Mouse (Mus musculus) heart, embryonic 16.5 days (tissue): ENCODE measurements around the gene Hmgn1. TPM values are rescaled to one million over a fixed set of nuclear protein-coding genes. Genes with fewer than 3 reads are reported as not detected.
"Not testable (repeated sequence)": the region's sequence is repeated elsewhere in the genome, so short reads cannot be mapped to it uniquely, and the experiment has no call there.

ENCODE experiments used
- ATAC-seq: fragments of 200-750 bp; cut with Nextera tagmentation; replicated peaks from 2 replicates; pipeline ENCODE4 v1.8.0; 2017; ENCODE audit warnings: moderate number of reproducible peaks; ENCODE audit not compliant: insufficient read depth, low FRiP score; ENCODE audit errors: extremely low read depth
- H3K27ac ChIP-seq: fragments of 300-500 bp; sonication (generic); 2 replicates; pipeline ENCODE4 v1.5.1; 2014; ENCODE audit warnings: mild to moderate bottlenecking, low read length, control low read depth, moderate library complexity
- H3K27me3 ChIP-seq: fragments of 300-500 bp; sonication (generic); 2 replicates; pipeline ENCODE4 v1.6.1; 2014; ENCODE audit warnings: low read length, mixed read lengths; ENCODE audit not compliant: control insufficient read depth, insufficient read depth
- H3K36me3 ChIP-seq: fragments of 300-500 bp; sonication (generic); 2 replicates; pipeline ENCODE4 v1.6.1; 2014; ENCODE audit not compliant: control insufficient read depth, insufficient read depth
- H3K4me1 ChIP-seq: fragments of 300-500 bp; sonication (generic); 2 replicates; pipeline ENCODE4 v1.6.1; 2014; ENCODE audit warnings: low read length, mixed read lengths; ENCODE audit not compliant: control insufficient read depth, insufficient read depth
- H3K4me2 ChIP-seq: fragments of 300-500 bp; sonication (generic); 2 replicates; pipeline ENCODE4 v1.6.1; 2014; ENCODE audit warnings: low read depth, mild to moderate bottlenecking, control low read depth, low read length
- H3K4me3 ChIP-seq: fragments of 300-500 bp; sonication (generic); 2 replicates; pipeline ENCODE4 v1.5.1; 2014; ENCODE audit warnings: mild to moderate bottlenecking, control low read depth, low read length
- H3K9ac ChIP-seq: fragments of 300-500 bp; sonication (generic); 2 replicates; pipeline ENCODE4 v1.6.1; 2014; ENCODE audit warnings: low read length, control low read depth
- H3K9me3 ChIP-seq: fragments of 300-500 bp; sonication (generic); replicated peaks from 2 replicates; pipeline ENCODE4 v1.6.1; 2016; ENCODE audit warnings: low read length; ENCODE audit not compliant: control insufficient read depth
- WGBS: fragments of 180-500 bp; shearing (Covaris S2); extraction: QIAGEN DNeasy Blood & Tissue Kit; methylation state at CpG from one replicate; pipeline ENCODE4 v1.1.7; 2014; 5-methylcytosine and 5-hydroxymethylcytosine counted together
- polyA plus RNA-seq: library from polyadenylated mRNA; unstranded; fragments of >200 nt; fragmentation: Nextera tagmentation; extraction: Ambion mirVana; gene quantifications from 2 replicates; pipeline ENCODE4 v1.2.1, GENCODE M21; 2015

Hmgn1 gene
- polyA plus RNA-seq, 1 experiment from 2014 or later, result 264 TPM

DNA sequence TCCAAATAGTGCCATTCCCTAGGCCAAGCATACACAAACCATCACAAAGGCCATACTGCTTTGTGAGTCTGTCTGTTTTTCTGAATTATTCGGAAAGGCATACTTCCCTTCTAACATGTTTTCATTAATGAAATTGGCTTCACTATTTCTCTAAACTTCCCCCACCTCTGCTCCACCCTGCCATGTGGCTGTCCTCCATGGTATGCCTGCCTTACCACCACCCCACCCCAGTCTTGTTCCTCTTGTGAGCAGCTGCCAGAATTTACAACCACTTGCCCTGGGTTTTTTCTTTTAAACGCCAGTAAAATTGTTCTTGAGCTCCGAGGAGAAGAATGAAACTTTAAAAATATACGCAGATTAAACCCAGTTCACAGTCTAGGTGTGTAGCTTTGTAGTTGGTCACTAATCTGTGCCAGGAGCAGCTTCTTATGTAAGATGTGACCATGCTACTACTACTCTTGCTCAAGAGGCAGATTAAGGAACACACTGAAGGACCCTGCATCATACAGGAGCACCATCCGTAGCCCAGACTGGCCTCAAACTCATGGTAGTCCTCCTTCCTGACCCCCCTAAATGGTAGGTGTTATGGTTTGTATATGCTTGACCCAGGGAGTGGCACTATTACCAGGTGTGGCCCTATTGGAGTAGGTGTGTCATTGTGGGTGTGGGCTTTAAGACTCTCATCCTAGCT, 16.7 kb downstream of the Hmgn1 start:
- H3K36me3 ChIP-seq, result no peaks in the 10 kb centered on the region
- no peaks in the 10 kb centered on the region for H3K27me3 ChIP-seq
- H3K4me3 ChIP-seq, result no peak overlapping the region
- H3K4me1 ChIP-seq, result peaks cover 2% of the 10 kb centered on the region; the same call in 1 of the 2 replicates
- H3K4me2 ChIP-seq, result no peak overlapping the region
- 75% methylated on average over 5 of the region's 5 CpGs for WGBS
- no peak overlapping the region for H3K9ac ChIP-seq
- H3K9me3 ChIP-seq, result no peaks in the 10 kb centered on the region
- no peak for ATAC-seq
- no peak overlapping the region for H3K27ac ChIP-seq

DNA sequence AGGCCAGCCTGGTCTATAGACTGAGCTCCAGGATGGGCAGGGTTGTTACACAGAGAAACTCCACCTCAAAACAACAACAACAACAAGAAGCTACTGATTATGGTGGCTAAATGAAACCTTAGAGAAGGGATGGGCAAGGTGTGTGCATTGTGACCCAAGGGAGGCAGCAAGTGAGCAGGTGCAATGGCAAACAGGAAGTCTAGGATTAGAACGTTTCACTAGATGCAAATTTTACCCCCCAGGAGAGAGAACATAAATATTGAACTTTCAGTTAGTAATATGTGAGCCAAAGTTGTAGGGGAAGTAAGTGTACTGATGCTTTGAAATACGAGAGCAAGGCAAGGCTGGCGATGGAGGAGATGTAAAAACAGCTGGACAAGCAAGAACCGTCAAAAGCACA, 17.9 kb downstream of the Hmgn1 start:
- WGBS, result 55% methylated on average over 4 of the region's 4 CpGs
- H3K27me3 ChIP-seq, result no peaks in the 10 kb centered on the region
- ATAC-seq, result no peak

DNA sequence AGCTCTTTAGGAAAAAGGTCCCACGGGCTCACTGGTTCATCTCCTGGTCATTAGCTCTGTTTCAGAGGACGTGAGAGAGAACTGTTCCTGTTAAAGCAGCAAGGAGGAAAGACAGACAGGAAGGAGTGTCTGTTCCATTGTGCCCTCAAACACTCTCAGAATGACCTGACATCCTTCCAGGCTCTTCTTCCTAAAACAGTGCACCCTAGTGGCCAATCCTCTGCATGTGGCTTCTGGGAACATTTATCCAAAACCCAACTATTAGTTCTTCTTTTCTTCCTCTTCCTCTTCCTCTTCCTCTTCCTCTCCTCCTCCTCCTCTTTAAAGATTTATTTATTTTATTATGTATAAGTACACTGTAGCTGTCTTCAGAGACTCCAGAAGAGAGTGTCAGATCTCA, 24.5 kb downstream of the Hmgn1 start:
- ATAC-seq, result no peak
- WGBS, result 47% methylated on average over 2 of the region's 2 CpGs
- H3K4me1 ChIP-seq, result 0 out of 2 replicates have a peak, but pooled peaks cover 2% of the 10 kb centered on the region
- no peak overlapping the region for H3K9ac ChIP-seq
- H3K27ac ChIP-seq, result no peak overlapping the region
- no peaks in the 10 kb centered on the region for H3K36me3 ChIP-seq
- H3K4me2 ChIP-seq, result no peak overlapping the region
- no peaks in the 10 kb centered on the region for H3K9me3 ChIP-seq
- no peaks in the 10 kb centered on the region for H3K27me3 ChIP-seq
- H3K4me3 ChIP-seq, result no peak overlapping the region

More for the DNA sequence above, 17.9 kb downstream of the Hmgn1 start:
- Histone ChIP-seq H3K4me1 (peaks cover 4% of the 10 kb centered on the region; the same call in 1 of the 2 replicates), H3K36me3 (no peaks in the 10 kb centered on the region), H3K4me3 (no peak overlapping the region), H3K9ac (no peak overlapping the region), H3K27ac (no peak overlapping the region), H3K9me3 (no peaks in the 10 kb centered on the region), H3K4me2 (no peak overlapping the region)

DNA sequence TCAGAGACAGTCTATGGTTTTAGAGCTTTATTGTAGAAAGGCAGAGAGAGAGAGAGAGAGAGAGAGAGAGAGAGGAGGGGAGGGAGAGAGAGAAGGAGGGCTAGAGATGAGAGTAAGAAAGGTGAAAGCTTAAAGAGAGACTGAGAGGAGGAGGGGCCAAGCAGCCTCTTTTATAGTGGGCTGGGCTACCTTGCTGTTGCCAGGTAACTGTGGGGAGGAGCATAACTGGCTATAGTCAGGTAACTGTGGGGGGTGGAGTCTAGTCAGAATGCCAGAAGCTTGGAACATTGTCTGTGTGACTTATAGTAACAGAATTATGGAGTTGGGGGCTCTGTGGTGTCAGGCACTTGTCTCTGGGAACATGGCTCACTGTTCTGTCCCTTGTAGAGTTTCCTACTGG, 29.7 kb downstream of the Hmgn1 start:
- ATAC-seq, result not testable (repeated sequence)

DNA sequence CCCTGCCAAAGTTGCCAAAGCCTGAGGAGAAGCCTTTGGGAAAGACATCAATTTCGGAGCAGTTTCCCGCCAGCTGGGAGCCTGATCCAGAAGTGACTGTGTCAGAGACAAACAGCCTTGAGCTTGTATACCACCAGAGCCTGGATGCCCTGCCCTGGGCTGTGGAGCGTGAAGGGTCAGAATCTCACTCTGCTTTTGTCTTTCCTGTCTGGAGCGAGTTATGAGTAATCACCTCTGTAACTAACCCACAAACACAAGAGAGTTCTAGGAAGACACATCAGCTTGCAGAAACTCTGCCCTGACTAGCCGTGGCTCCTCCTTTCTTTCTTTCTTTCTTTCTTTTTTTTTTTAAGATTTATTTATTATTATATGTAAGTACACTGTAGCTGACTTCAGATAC, 31.6 kb downstream of the Hmgn1 start:
- Histone ChIP-seq H3K9ac (no peak overlapping the region), H3K36me3 (no peaks in the 10 kb centered on the region), H3K4me1 (peaks cover 11% of the 10 kb centered on the region; the same call in 1 of the 2 replicates), H3K9me3 (no peaks in the 10 kb centered on the region), H3K27me3 (no peaks in the 10 kb centered on the region), H3K4me2 (no peak overlapping the region), H3K27ac (no peak overlapping the region), H3K4me3 (no peak overlapping the region)
- 83% methylated on average over 5 of the region's 5 CpGs for WGBS
- no peak for ATAC-seq

More for the DNA sequence above, 29.7 kb downstream of the Hmgn1 start:
- not testable (repeated sequence) for H3K4me2 ChIP-seq, H3K9me3 ChIP-seq, H3K27ac ChIP-seq, H3K27me3 ChIP-seq, H3K4me1 ChIP-seq, H3K9ac ChIP-seq, H3K36me3 ChIP-seq, H3K4me3 ChIP-seq

DNA sequence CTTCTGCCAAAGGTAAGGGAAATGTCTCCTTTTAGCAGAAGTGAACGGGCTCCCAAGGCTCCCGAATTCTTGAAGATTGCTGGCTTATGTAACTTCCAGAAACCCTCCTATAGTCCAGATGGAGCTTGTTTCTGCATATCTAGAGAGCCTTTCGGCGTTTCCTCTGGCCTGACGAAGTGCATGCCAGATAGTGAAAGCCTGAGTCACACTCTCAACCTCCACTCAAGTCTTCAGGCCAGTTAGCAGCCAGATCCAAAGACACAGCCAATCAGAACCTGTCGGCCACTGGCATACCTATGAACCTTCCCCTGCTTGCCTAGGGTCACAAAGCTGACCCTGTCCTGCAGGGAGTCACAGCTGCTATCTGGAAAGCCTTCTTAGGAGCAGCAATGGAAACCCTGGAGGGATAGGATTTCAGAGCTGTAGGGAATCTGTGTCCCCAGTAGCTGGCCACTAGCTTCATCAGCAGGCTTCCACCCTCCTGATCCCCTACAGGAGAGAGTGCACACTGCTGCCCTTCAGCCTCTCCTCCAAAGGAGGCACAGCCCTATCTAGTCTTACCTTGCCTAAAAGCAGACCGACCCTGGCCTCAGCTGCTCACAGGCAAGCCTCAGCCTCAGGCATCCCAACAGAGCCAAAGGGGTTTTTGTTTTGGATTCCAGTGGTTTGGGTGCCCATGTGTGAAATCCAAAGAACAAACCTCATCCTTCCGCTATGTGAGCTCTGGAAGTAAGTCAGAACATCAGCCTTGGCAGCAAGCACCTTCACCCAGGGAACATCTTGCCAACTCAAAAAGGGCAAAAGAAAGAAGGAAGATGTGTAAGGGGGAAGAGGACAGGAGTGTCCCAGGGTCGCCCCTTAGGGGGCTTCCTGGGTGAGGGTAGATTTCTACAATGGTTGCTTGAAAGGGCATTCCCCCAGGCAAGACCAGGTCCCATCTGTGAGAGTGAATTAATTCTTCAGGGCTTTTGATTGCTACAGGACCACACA, 35.7 kb downstream of the Hmgn1 start:
- H3K27me3 ChIP-seq, result no peaks in the 10 kb centered on the region
- H3K9ac ChIP-seq, result no peak overlapping the region
- WGBS, result 34% methylated on average over 9 of the region's 9 CpGs
- H3K4me1 ChIP-seq, result peaks cover 11% of the 10 kb centered on the region; the same call in 1 of the 2 replicates
- H3K27ac ChIP-seq, result no peak overlapping the region
- no peak overlapping the region for H3K4me2 ChIP-seq
- no peaks in the 10 kb centered on the region for H3K9me3 ChIP-seq
- no peak overlapping the region for H3K4me3 ChIP-seq
- ATAC-seq, result 0 out of 2 replicates have a peak, but pooled peaks have one; percentile 15
- no peaks in the 10 kb centered on the region for H3K36me3 ChIP-seq

DNA sequence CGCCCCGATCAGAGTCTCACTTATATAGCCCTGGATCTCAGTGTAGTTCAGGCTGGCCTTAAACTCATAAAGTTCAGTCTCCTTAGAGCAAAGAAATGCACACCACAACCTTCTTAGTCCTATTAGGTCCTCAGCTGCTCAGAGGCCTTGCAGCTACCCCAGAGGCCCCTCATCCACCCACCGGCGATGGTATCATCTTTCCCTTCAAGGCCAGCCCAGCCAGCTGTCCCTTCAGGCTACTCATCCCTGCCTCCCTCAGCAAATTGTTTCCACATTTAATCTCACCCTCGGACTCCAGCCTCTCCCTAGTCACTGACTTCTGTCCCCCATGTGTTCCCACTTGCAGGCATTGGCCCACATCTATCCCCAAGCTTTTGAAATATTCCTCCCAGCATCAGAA, 39.4 kb downstream of the Hmgn1 start:
- no peaks in the 10 kb centered on the region for H3K9me3 ChIP-seq
- peaks cover 18% of the 10 kb centered on the region for H3K4me1 ChIP-seq
- H3K27ac ChIP-seq, result no peak overlapping the region
- H3K27me3 ChIP-seq, result no peaks in the 10 kb centered on the region
- H3K9ac ChIP-seq, result no peak overlapping the region
- WGBS, result 58% methylated on average over 5 of the region's 5 CpGs
- H3K36me3 ChIP-seq, result no peaks in the 10 kb centered on the region
- H3K4me2 ChIP-seq, result no peak overlapping the region
- no peak overlapping the region for H3K4me3 ChIP-seq
- no peak for ATAC-seq

DNA sequence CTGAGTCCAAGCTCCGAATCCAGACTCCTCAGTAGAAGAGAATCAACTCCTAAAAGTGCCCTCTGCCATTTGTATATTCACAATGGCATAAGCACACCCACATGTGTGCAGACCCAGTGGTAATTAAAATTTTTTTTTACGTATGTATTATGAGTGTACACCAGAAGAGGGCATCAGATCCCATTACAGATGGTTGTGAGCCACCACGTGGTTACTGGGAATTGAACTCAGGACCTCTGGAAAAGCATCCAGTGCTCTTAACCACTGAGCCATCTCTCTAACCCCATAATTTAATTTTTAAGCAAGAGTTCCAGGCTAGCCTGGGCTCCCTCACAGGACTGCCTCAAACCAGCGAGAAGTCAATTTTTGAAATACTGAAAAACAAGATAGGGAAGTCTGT, 40.1 kb downstream of the Hmgn1 start:
- no peak overlapping the region for H3K9ac ChIP-seq
- no peak overlapping the region for H3K4me2 ChIP-seq
- no peaks in the 10 kb centered on the region for H3K27me3 ChIP-seq
- H3K4me3 ChIP-seq, result no peak overlapping the region
- H3K4me1 ChIP-seq, result peaks cover 18% of the 10 kb centered on the region
- H3K36me3 ChIP-seq, result no peaks in the 10 kb centered on the region
- H3K27ac ChIP-seq, result no peak overlapping the region
- ATAC-seq, result no peak
- H3K9me3 ChIP-seq, result no peaks in the 10 kb centered on the region
- 81% methylated on average over 4 of the region's 4 CpGs for WGBS

DNA sequence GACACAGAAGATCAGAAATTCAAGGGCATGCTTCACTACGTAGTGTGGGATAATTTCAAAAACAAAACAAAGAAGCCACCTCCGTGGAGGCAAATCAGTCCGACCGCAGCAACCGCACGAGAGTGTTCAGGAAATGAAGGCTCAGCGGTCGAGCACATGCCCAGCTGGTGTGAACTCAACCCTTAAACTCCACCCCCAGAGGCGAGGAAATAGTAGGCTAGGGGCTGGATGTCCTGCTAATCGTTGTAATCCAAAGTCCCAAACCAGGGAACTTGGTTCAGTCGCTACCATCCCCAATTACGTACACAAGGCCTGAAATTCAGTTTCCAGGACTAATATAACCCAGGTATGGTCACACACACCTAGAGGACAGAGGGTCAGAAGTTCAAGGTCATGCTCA, 40.5 kb downstream of the Hmgn1 start:
- Histone ChIP-seq H3K4me2 (no peak overlapping the region), H3K27me3 (no peaks in the 10 kb centered on the region), H3K4me1 (peaks cover 16% of the 10 kb centered on the region), H3K27ac (no peak overlapping the region), H3K9me3 (no peaks in the 10 kb centered on the region), H3K9ac (no peak overlapping the region), H3K4me3 (no peak overlapping the region), H3K36me3 (no peaks in the 10 kb centered on the region)
- 73% methylated on average over 12 of the region's 12 CpGs for WGBS
- ATAC-seq, result no peak
